19 mouse cellular contexts compared by ENCODE assay signal in genomic region chr11:116567531-116567930, GRCm38 (mm10). TPM values are rescaled to one million over a fixed set of nuclear protein-coding genes. Genes with fewer than 3 reads are reported as not detected.
"Had no signal": no experiment of that assay in that cellular context is flagged by ENCODE, and none has a peak within 500 bp of the region (broad histone marks: within the 10 kb centered on the region; RNA-seq: fewer than 3 reads in every experiment).

No protein-coding gene starts in this region.

- H3K4me2 ChIP-seq: limb, embryonic 12.5 days; liver, embryonic 15.5 days; midbrain, embryonic 11.5 days; midbrain, embryonic 15.5 days; neural tube, embryonic 12.5 days had no signal

- H3K27ac ChIP-seq: kidney, postnatal 0 days; limb, embryonic 12.5 days; midbrain, embryonic 15.5 days; neural tube, embryonic 12.5 days had no signal

- H3K4me3 ChIP-seq: limb, embryonic 12.5 days; liver, embryonic 15.5 days; midbrain, embryonic 15.5 days; neural tube, embryonic 12.5 days had no signal

- DNase-seq: kidney, postnatal 36 days; layer of hippocampus, adult 9-11 months; lung, adult 2 months; lung, postnatal 36 days; spleen, adult 18-20 months; thymus, adult 18-20 months; thymus, postnatal 14 days had no signal

- H3K9me3 ChIP-seq: limb, embryonic 12.5 days; liver, embryonic 15.5 days; midbrain, embryonic 15.5 days; neural tube, embryonic 12.5 days had no signal

- ATAC-seq: lung, postnatal 0 days; midbrain, embryonic 15.5 days had no signal

- H3K36me3 ChIP-seq: limb, embryonic 12.5 days; midbrain, embryonic 15.5 days; neural tube, embryonic 12.5 days had no signal

- H3K9ac ChIP-seq: limb, embryonic 12.5 days; liver, embryonic 15.5 days; midbrain, embryonic 15.5 days; neural tube, embryonic 12.5 days had no signal

- H3K27me3 ChIP-seq: limb, embryonic 12.5 days; liver, embryonic 15.5 days; midbrain, embryonic 15.5 days; neural tube, embryonic 12.5 days had no signal

RNA-seq across cellular contexts. Expression of gene Aanat, which starts 18.7 kb away (rescaled TPM):
- total RNA-seq: liver, adult 2 months; megakaryocyte progenitor cell, adult 5-6 weeks; monocyte, adult 5-6 weeks; neutrophil, adult 5-6 weeks had no signal
- polyA plus RNA-seq: kidney, postnatal 0 days; limb, embryonic 12.5 days; liver, adult 2 months; liver, embryonic 15.5 days; lung, adult 2 months; lung, postnatal 0 days; midbrain, embryonic 11.5 days; neural tube, embryonic 12.5 days; stomach, embryonic 14.5 days had no signal

RNA-seq across cellular contexts. Expression of gene Sphk1, which starts 36.8 kb away (rescaled TPM):
- total RNA-seq: monocyte, adult 5-6 weeks; neutrophil, adult 5-6 weeks had no signal
